ENCODE assay signal across 8 mouse cellular contexts in genomic region chr13:91460621-91461284, GRCm38 (mm10). TPM values are rescaled to one million over a fixed set of nuclear protein-coding genes. Genes with fewer than 3 reads are reported as not detected.
DNase-seq lines count a peak whose midpoint lies in the region; ATAC-seq lines count a peak whose summit lies in the region.

No protein-coding gene starts in this region.

- no peaks in the 10 kb centered on the region for H3K27me3 ChIP-seq in intestine, embryonic 14.5 days (replicated peaks; ENCODE audit: control insufficient read depth, insufficient read depth, low read length)

- peak; percentile 96 for ATAC-seq in intestine, embryonic 14.5 days (replicated peaks; ENCODE audit: low FRiP score, low TSS enrichment, low read depth)

- no peaks in the 10 kb centered on the region for H3K9me3 ChIP-seq in intestine, embryonic 14.5 days (ENCODE audit: control insufficient read depth, low read length)

- intact Hi-C loops in left cerebral cortex, postnatal 14 days (cut with DNase I) = loop anchor here (1.0 to 10.0 kb wide), 4 partner anchors 89 to 488 kb away; partner anchors contain the start of gene Atg10

- H3K9ac ChIP-seq in intestine, embryonic 14.5 days (ENCODE audit: low read length) = peak overlapping the region; percentile 87

- H3K4me3 ChIP-seq in intestine, embryonic 14.5 days (ENCODE audit: low read depth, low read length) = peak overlapping the region; percentile 89

- peaks cover 15% of the 10 kb centered on the region for H3K4me1 ChIP-seq in intestine, embryonic 14.5 days (replicated peaks; ENCODE audit: control insufficient read depth, insufficient read depth, low read length)

- H3K4me2 ChIP-seq in intestine, embryonic 14.5 days (ENCODE audit: low read length) = peak overlapping the region; percentile 78

- no peaks in the 10 kb centered on the region for H3K36me3 ChIP-seq in intestine, embryonic 14.5 days (ENCODE audit: control insufficient read depth, insufficient read depth, low read length)

- peak overlapping the region; percentile 92 for H3K27ac ChIP-seq in intestine, embryonic 14.5 days (ENCODE audit: low read depth)

- WGBS in intestine, embryonic 14.5 days = under 1% methylated on average over 57 of the region's 70 CpGs

- DNase-seq in adrenal gland, adult 18-20 months (ENCODE audit: low spot score in 2 of 2) = peak; percentile 96 to 98
- peak; percentile 97 for DNase-seq in embryo, embryonic 11 days
- peak; percentile 99 for DNase-seq in gastrocnemius, postnatal 25 days
- DNase-seq in intestine, embryonic 14.5 days (ENCODE audit: low spot score) = peak; percentile 100
- peak; percentile 100 for DNase-seq in left cerebral cortex, postnatal 14 days (ENCODE audit: low spot score in 2 of 2)
- DNase-seq in mesoderm, embryonic 11.5 days (ENCODE audit: low read depth, low spot score) = peak; percentile 96
- DNase-seq in right cerebral cortex, postnatal 36 days (ENCODE audit: low spot score in 2 of 2) = peak; percentile 97 to 98
- DNase-seq in yolk sac, embryonic 10.5 days (ENCODE audit: low spot score) = peak; percentile 98

RNA-seq across cellular contexts. Expression of gene Ssbp2, which starts 0.7 kb away (rescaled TPM):
- 10 to 100 TPM; 20.1 to 28.4 TPM for total RNA-seq in adrenal gland, adult 18-20 months (2021)
- 10 to 100 TPM; 13.7 to 20.0 TPM for total RNA-seq in gastrocnemius, postnatal 25 days (2021)
- polyA plus RNA-seq in intestine, embryonic 14.5 days (2014; fragmentation: Nextera tagmentation; extraction: Ambion mirVana) = 110 and 128 TPM in 2 replicates
- total RNA-seq in left cerebral cortex, postnatal 14 days (2021) = 100 to 1,000 TPM; 133 to 148 TPM

Comparison
In these comparisons a context has a peak if more than half of its experiments do, and no peak if none do; other contexts are left out.
1. Peak in every context shown above with its lines: DNase-seq, ATAC-seq, H3K4me3 ChIP-seq and H3K27ac ChIP-seq.
2. RNA of gene Ssbp2, which starts 0.7 kb away (total RNA-seq): 133 to 148 TPM in left cerebral cortex, postnatal 14 days; 20.1 to 28.4 TPM in adrenal gland, adult 18-20 months and 13.7 to 20.0 TPM in gastrocnemius, postnatal 25 days; every median in the first group is over 4 times any median in the second.